Mouse (Mus musculus) MEL (cell line): Measurements from ENCODE around the gene Uncx. TPM values are rescaled to one million over a fixed set of nuclear protein-coding genes. Genes with fewer than 3 reads are reported as not detected.

Experiments used
- DNase-seq: peaks from one replicate; pipeline ENCODE4 v3.0.0; 2011; ENCODE audit warnings: low read depth, low spot score
- H3K27ac ChIP-seq: 2 replicates; pipeline ENCODE4 v1.5.1; 2012; ENCODE audit warnings: low read depth, mild to moderate bottlenecking, control low read depth, low read length, moderate library complexity; ENCODE audit not compliant: control insufficient read depth
- H3K27me3 ChIP-seq, 2 experiments: fragments of 150-350 bp in 1 of 2; sonication (generic) in 1 of 2; 2 replicates each; pipeline ENCODE4 v1.6.1; 2012; ENCODE audit warnings: low read length in 2 of 2, mild to moderate bottlenecking in 2 of 2, improper control_type of control experiment in 1 of 2, moderate library complexity in 1 of 2; ENCODE audit not compliant: insufficient read depth in 2 of 2, control insufficient read depth in 1 of 2
- H3K36me3 ChIP-seq, 2 experiments: 2 replicates each; pipeline ENCODE4 v1.6.1; 2012 to 2014; ENCODE audit warnings: low read length in 2 of 2, improper control_type of control experiment in 1 of 2, inconsistent platforms in 1 of 2, mild to moderate bottlenecking in 1 of 2; ENCODE audit not compliant: insufficient read depth in 2 of 2, control insufficient read depth in 1 of 2
- H3K4me1 ChIP-seq, 2 experiments: fragments of 150-350 bp in 1 of 2; sonication (generic) in 1 of 2; 2 replicates each; pipeline ENCODE4 v1.6.1; 2012; ENCODE audit warnings: low read length in 2 of 2, improper control_type of control experiment in 1 of 2, mild to moderate bottlenecking in 1 of 2; ENCODE audit not compliant: insufficient read depth in 2 of 2, control insufficient read depth in 1 of 2
- H3K4me3 ChIP-seq, 2 experiments: fragments of 150-350 bp in 1 of 2; sonication (generic) in 1 of 2; 2 replicates each; pipeline ENCODE4 v1.5.1; 2012; ENCODE audit warnings: low read depth in 2 of 2, low read length in 2 of 2, mild to moderate bottlenecking in 2 of 2, moderate library complexity in 2 of 2, control low read depth in 1 of 2, improper control_type of control experiment in 1 of 2; ENCODE audit not compliant: control insufficient read depth in 1 of 2, insufficient read depth in 1 of 2
- H3K79me2 ChIP-seq: 2 replicates; pipeline ENCODE4 v1.6.1; 2012; ENCODE audit warnings: mild to moderate bottlenecking, low read length, moderate library complexity; ENCODE audit not compliant: control insufficient read depth, poor library complexity, insufficient read depth
- H3K9ac ChIP-seq: 2 replicates; pipeline ENCODE4 v1.6.1; 2012; ENCODE audit warnings: low read depth, mild to moderate bottlenecking, control low read depth, low read length, moderate library complexity; ENCODE audit not compliant: control insufficient read depth, poor library complexity, severe bottlenecking
- H3K9me3 ChIP-seq: fragments of 150-350 bp; sonication (generic); replicated peaks from 2 replicates; pipeline ENCODE4 v1.6.1; 2012; ENCODE audit warnings: mild to moderate bottlenecking, low read length, improper control_type of control experiment, moderate library complexity; ENCODE audit not compliant: insufficient read depth
- BHLHE40 ChIP-seq: IDR thresholded peaks from 2 replicates; pipeline ENCODE4 v1.6.1; 2012; ENCODE audit warnings: low read depth, mild to moderate bottlenecking, inconsistent platforms, low read length, improper control_type of control experiment, borderline replicate concordance
- CHD1 ChIP-seq: IDR thresholded peaks from 2 replicates; pipeline ENCODE4 v1.6.1; 2012; ENCODE audit warnings: low read depth, mild to moderate bottlenecking, inconsistent platforms, low read length, improper control_type of control experiment
- CTCF ChIP-seq, 3 experiments: IDR thresholded peaks in 2 of 3; conservative IDR thresholded peaks in 1 of 3; 2 replicates each; pipeline ENCODE4 v1.5.1; 2011 to 2012; ENCODE audit warnings: low read length in 3 of 3, low read depth in 2 of 3, mild to moderate bottlenecking in 2 of 3, improper control_type of control experiment in 1 of 3, inconsistent platforms in 1 of 3, mixed read lengths in 1 of 3, moderate library complexity in 1 of 3; ENCODE audit not compliant: control insufficient read depth in 1 of 3, insufficient read depth in 1 of 3, poor library complexity in 1 of 3, severe bottlenecking in 1 of 3
- ELF1 ChIP-seq: IDR thresholded peaks from 2 replicates; pipeline ENCODE4 v1.6.1; 2014; ENCODE audit warnings: low read depth, mild to moderate bottlenecking, inconsistent platforms, low read length, improper control_type of control experiment, moderate library complexity
- ETS1 ChIP-seq: IDR thresholded peaks from 2 replicates; pipeline ENCODE4 v1.6.1; 2012; ENCODE audit warnings: low read depth, mild to moderate bottlenecking, inconsistent platforms, low read length, improper control_type of control experiment, moderate library complexity
- GABPA ChIP-seq: IDR thresholded peaks from 2 replicates; pipeline ENCODE4 v1.6.1; 2012; ENCODE audit warnings: low read depth, mild to moderate bottlenecking, inconsistent platforms, low read length, improper control_type of control experiment, moderate library complexity
- GATA1 ChIP-seq: IDR thresholded peaks from 2 replicates; pipeline ENCODE4 v1.6.1; 2011; ENCODE audit warnings: low read depth, low read length, improper control_type of control experiment
- HCFC1 ChIP-seq: IDR thresholded peaks from 2 replicates; pipeline ENCODE4 v1.6.1; 2012; ENCODE audit warnings: low read depth, mild to moderate bottlenecking, inconsistent platforms, low read length, improper control_type of control experiment, moderate library complexity
- KAT2A ChIP-seq: conservative IDR thresholded peaks from 2 replicates; pipeline ENCODE4 v1.6.1; 2012; ENCODE audit warnings: low read depth, low read length, improper control_type of control experiment, inconsistent platforms
- MAX ChIP-seq: IDR thresholded peaks from 2 replicates; pipeline ENCODE4 v1.6.1; 2011; ENCODE audit warnings: low read length, improper control_type of control experiment
- MAZ ChIP-seq: IDR thresholded peaks from 2 replicates; pipeline ENCODE4 v1.6.1; 2012; ENCODE audit warnings: low read depth, mild to moderate bottlenecking, inconsistent platforms, low read length, improper control_type of control experiment
- MEF2A ChIP-seq: IDR thresholded peaks from 2 replicates; pipeline ENCODE4 v1.6.1; 2014; ENCODE audit warnings: low read depth, mild to moderate bottlenecking, inconsistent platforms, low read length, improper control_type of control experiment; ENCODE audit not compliant: poor library complexity, insufficient replicate concordance, severe bottlenecking; ENCODE audit errors: extremely low read depth
- NELFE ChIP-seq: IDR thresholded peaks from 2 replicates; pipeline ENCODE4 v1.6.1; 2011; ENCODE audit warnings: low read depth, low read length, improper control_type of control experiment
- POLR2A ChIP-seq, 2 experiments: IDR thresholded peaks; 2 replicates each; pipeline ENCODE4 v1.6.1; 2011 to 2012; ENCODE audit warnings: low read length in 2 of 2, mild to moderate bottlenecking in 2 of 2, control low read depth in 1 of 2, improper control_type of control experiment in 1 of 2, low read depth in 1 of 2, moderate library complexity in 1 of 2; ENCODE audit not compliant: control insufficient read depth in 1 of 2, insufficient read depth in 1 of 2, poor library complexity in 1 of 2
- POLR2AphosphoS5 ChIP-seq: IDR thresholded peaks from 2 replicates; pipeline ENCODE4 v1.6.1; 2012; ENCODE audit warnings: low read depth, borderline replicate concordance, mild to moderate bottlenecking, inconsistent platforms, low read length, moderate library complexity, mixed read lengths
- RCOR1 ChIP-seq: IDR thresholded peaks from 2 replicates; pipeline ENCODE4 v1.6.1; 2012; ENCODE audit warnings: low read depth, mild to moderate bottlenecking, inconsistent platforms, low read length, improper control_type of control experiment
- SIN3A ChIP-seq: IDR thresholded peaks from 2 replicates; pipeline ENCODE4 v1.6.1; 2012; ENCODE audit warnings: low read length, improper control_type of control experiment, inconsistent platforms
- SMC3 ChIP-seq: IDR thresholded peaks from 2 replicates; pipeline ENCODE4 v1.6.1; 2011; ENCODE audit warnings: low read depth, low read length, improper control_type of control experiment
- TBP ChIP-seq: IDR thresholded peaks from 2 replicates; pipeline ENCODE4 v1.8.0; 2011; ENCODE audit warnings: low read depth, low read length, improper control_type of control experiment
- TCF12 ChIP-seq: IDR thresholded peaks from 2 replicates; pipeline ENCODE4 v1.6.1; 2014; ENCODE audit warnings: low read depth, mild to moderate bottlenecking, inconsistent platforms, low read length, improper control_type of control experiment, moderate library complexity
- USF1 ChIP-seq: IDR thresholded peaks from 2 replicates; pipeline ENCODE4 v1.6.1; 2014; ENCODE audit warnings: low read depth, mild to moderate bottlenecking, inconsistent platforms, low read length, improper control_type of control experiment, moderate library complexity
- ZKSCAN1 ChIP-seq: IDR thresholded peaks from 2 replicates; pipeline ENCODE4 v1.6.1; 2012; ENCODE audit warnings: low read depth, mild to moderate bottlenecking, inconsistent platforms, low read length, improper control_type of control experiment, moderate library complexity
- ZMIZ1 ChIP-seq: IDR thresholded peaks from 2 replicates; pipeline ENCODE4 v1.6.1; 2012; ENCODE audit warnings: low read depth, mild to moderate bottlenecking, inconsistent platforms, low read length, improper control_type of control experiment, moderate library complexity
- ZNF384 ChIP-seq: IDR thresholded peaks from 2 replicates; pipeline ENCODE4 v1.6.1; 2012; ENCODE audit warnings: low read depth, mild to moderate bottlenecking, inconsistent platforms, low read length, improper control_type of control experiment
- polyA plus RNA-seq, 2 experiments: library from polyadenylated mRNA; stranded (reverse) in 1 of 2; unstranded in 1 of 2; fragments of >175 nt in 1 of 2; fragments of >200 nt in 1 of 2; gene quantifications; 2 replicates each; pipeline versions ENCODE4 v1.2.1 to v1.2.4; 2012; ENCODE audit warnings: low replicate concordance in 2 of 2, low read depth in 1 of 2; ENCODE audit not compliant: insufficient read length in 2 of 2, insufficient read depth in 1 of 2, missing spikeins in 1 of 2
- total RNA-seq: library from RNA; depleted of rRNA; stranded (reverse); fragments of 300-350 nt; gene quantifications from 2 replicates; pipeline ENCODE4 v1.2.3, GENCODE M21; 2012

Gene Uncx
- total and polyA plus RNA-seq, 3 experiments = not detected

DNA sequence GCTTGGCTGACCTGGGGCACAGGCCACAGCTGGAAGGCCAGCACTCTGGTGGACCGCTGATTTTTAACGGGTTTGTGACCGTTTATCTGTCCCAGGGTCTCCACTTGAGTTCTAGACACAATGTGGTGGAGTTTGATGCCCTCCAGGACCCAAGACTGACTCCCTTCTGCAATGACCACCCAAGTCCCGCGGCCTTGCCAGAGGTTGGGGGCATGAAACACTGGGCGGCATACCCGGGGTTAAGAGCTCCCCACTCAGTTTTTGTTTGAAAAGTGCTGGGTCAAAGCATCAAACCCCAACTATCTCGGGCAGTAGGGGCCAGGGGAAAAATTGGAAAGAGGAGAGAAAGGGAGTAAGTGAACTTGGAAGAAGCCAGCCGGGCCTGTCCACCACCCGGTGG is 13.8 kb downstream of the Uncx start:
- H3K4me1 ChIP-seq = peaks cover 0 to 10% of the 10 kb centered on the region in 2 experiments; a peak in 2 of 4 replicates
- no peaks in the 10 kb centered on the region for H3K79me2 ChIP-seq
- H3K4me3 ChIP-seq = no peak overlapping the region
- TF ChIP-seq POLR2AphosphoS5 (no peak), HCFC1 (no peak), ETS1 (no peak), ZNF384 (no peak), USF1 (no peak), MAZ (no peak)
- DNase-seq = no peak
- no peaks in the 10 kb centered on the region; a peak in 1 of 4 replicates for H3K27me3 ChIP-seq
- peaks cover 0 to 7% of the 10 kb centered on the region in 2 experiments; a peak in 2 of 4 replicates for H3K36me3 ChIP-seq
- H3K9ac ChIP-seq = no peak overlapping the region
- no peak overlapping the region for H3K27ac ChIP-seq
- no peaks in the 10 kb centered on the region for H3K9me3 ChIP-seq

DNA sequence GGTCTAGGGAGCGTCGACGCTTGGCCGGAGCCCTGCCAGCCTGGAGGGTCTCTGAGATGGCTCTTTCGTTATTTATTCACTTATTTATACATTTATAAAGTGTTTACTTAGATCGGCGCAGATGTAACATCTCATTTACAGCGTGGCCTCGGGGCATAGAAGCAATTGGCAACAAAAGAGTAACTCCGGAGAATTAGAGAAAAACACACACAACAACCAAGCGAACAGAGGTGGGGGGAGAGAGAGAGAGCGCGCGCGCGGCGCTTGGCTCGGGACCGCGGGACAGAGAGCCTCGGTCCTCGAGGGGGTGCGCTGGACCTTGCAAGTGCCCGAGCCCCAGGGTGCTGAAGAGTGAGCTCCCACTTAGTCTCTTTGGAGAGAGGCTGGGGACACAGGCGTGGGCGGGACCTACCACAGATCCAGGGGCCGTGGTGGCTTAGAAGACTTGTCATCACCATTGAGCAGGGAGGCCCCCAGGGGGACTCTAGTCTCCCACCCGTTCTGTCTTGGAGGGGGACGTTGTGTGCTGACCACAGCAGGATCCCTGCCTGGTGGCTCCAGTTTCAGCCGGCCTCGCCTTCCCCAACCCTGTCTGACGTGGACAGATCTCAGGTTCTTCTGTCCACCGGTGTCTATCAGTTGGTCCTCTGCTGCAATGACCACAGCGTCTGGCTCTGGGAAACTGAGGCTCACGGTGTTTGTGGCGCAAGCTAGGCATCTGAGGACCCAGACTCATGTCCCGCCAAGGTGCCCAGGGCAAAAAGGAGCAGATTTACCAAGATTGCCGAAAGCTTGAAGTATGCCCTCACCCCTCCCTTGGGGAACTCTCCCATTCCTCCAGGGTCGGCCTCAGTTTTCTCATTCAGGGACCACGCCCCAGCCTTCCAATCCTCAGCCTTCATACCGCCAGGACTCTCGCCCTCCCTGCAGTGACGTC is 14.5 kb downstream of the Uncx start:
- Histone ChIP-seq H3K36me3 (peaks cover 0 to 7% of the 10 kb centered on the region in 2 experiments; a peak in 2 of 4 replicates), H3K9ac (no peak overlapping the region), H3K79me2 (no peaks in the 10 kb centered on the region), H3K4me1 (peaks cover 0 to 10% of the 10 kb centered on the region in 2 experiments; a peak in 2 of 4 replicates), H3K9me3 (no peaks in the 10 kb centered on the region), H3K27ac (no peak overlapping the region), H3K4me3 (no peak overlapping the region), H3K27me3 (peaks cover 0 to 2% of the 10 kb centered on the region in 2 experiments; a peak in 2 of 4 replicates)
- no peak for DNase-seq
- TF ChIP-seq NELFE (no peak), ELF1 (no peak), MAZ (no peak), MAX (no peak), ZKSCAN1 (no peak), SMC3 (no peak), CHD1 (no peak), MEF2A (no peak), ETS1 (no peak)

DNA sequence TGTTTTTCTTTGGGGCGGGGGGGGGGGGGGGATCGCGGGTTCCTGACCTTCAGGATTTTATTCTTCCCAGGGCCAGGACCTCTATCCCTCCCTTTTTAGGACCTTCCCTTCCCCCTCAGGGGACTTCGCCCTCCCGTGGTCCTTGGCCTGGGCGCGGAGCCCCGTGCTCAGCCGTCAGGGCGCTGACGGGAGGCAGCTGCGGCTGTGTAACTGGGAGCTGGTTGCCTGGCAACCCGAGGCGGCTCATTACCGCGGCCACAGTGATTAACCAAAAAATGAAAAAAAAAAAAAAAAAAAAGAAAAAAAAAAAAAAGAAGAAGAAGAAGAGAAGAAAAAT is 15.1 kb downstream of the Uncx start:
- Histone ChIP-seq H3K4me3 (no peak overlapping the region), H3K79me2 (no peaks in the 10 kb centered on the region), H3K4me1 (peaks cover 0 to 10% of the 10 kb centered on the region in 2 experiments; a peak in 2 of 4 replicates), H3K27ac (no peak overlapping the region), H3K9ac (no peak overlapping the region), H3K9me3 (no peaks in the 10 kb centered on the region), H3K27me3 (peaks cover 0 to 7% of the 10 kb centered on the region in 2 experiments; a peak in 2 of 4 replicates), H3K36me3 (peaks cover 0 to 7% of the 10 kb centered on the region in 2 experiments; a peak in 2 of 4 replicates)
- TF ChIP-seq TCF12 (no peak), TBP (no peak), CHD1 (no peak), ELF1 (no peak), GABPA (no peak), ZMIZ1 (no peak), CTCF (IDR thresholded peaks at IDR 0.05 in 2 of 3, conservative IDR thresholded peaks at IDR 0.05 in 1 of 3; ENCODE audit: control insufficient read depth in 1 of 3, insufficient read depth in 1 of 3, low read depth in 2 of 3, low read length in 3 of 3, poor library complexity in 1 of 3, severe bottlenecking in 1 of 3) (no peak), HCFC1 (no peak), BHLHE40 (no peak), KAT2A (no peak), GATA1 (no peak), RCOR1 (no peak), SIN3A (no peak), POLR2AphosphoS5 (no peak), POLR2A (IDR thresholded peaks at IDR 0.05; ENCODE audit: control insufficient read depth in 1 of 2, insufficient read depth in 1 of 2, low read depth in 1 of 2, low read length in 2 of 2, poor library complexity in 1 of 2) (no peak)
- DNase-seq = no peak
